Mouse (Mus musculus) ES-E14 (cell line): ENCODE data around the gene Copa. TPM values are rescaled to one million over a fixed set of nuclear protein-coding genes. Genes with fewer than 3 reads are reported as not detected.
A peak's percentile ranks its signal among the peaks of the same experiment; 100 is the strongest.

Experiments
- DNase-seq: peaks from one replicate; pipeline ENCODE4 v3.0.0-alpha.2; 2013; ENCODE audit warnings: low read depth, low spot score
- H3K27ac ChIP-seq: 2 replicates; pipeline ENCODE4 v1.5.1; 2012; ENCODE audit warnings: low read depth, mild to moderate bottlenecking, low read length, moderate library complexity, mixed read lengths; ENCODE audit not compliant: poor library complexity, insufficient read depth, severe bottlenecking
- H3K36me3 ChIP-seq: 2 replicates; pipeline ENCODE4 v1.6.1; 2012; ENCODE audit warnings: mild to moderate bottlenecking, low read length, moderate library complexity, mixed read lengths; ENCODE audit not compliant: control insufficient read depth, poor library complexity, insufficient read depth, severe bottlenecking
- H3K4me1 ChIP-seq, 2 experiments: fragments of 150-350 bp in 1 of 2; sonication (generic) in 1 of 2; 2 replicates each; pipeline ENCODE4 v1.6.1; 2012; ENCODE audit warnings: low read length in 2 of 2, mild to moderate bottlenecking in 1 of 2, mixed read lengths in 1 of 2; ENCODE audit not compliant: control insufficient read depth in 2 of 2, insufficient read depth in 2 of 2, poor library complexity in 1 of 2
- H3K4me3 ChIP-seq, 2 experiments: fragments of 150-350 bp in 1 of 2; sonication (generic) in 1 of 2; 2 replicates each; pipeline ENCODE4 v1.5.1; 2012; ENCODE audit warnings: low read length in 2 of 2, low read depth in 1 of 2, mild to moderate bottlenecking in 1 of 2, mixed read lengths in 1 of 2; ENCODE audit not compliant: insufficient read depth in 1 of 2, poor library complexity in 1 of 2, severe bottlenecking in 1 of 2
- H3K9ac ChIP-seq: 2 replicates; pipeline ENCODE4 v1.6.1; 2012; ENCODE audit warnings: low read depth, mild to moderate bottlenecking, low read length, mixed read lengths; ENCODE audit not compliant: poor library complexity, insufficient read depth, severe bottlenecking
- H3K9me3 ChIP-seq: fragments of 150-350 bp; sonication (generic); 2 replicates; pipeline ENCODE4 v1.6.1; 2012; ENCODE audit warnings: low read depth, mild to moderate bottlenecking, low read length; ENCODE audit not compliant: control insufficient read depth, insufficient read depth
- CHD2 ChIP-seq: IDR thresholded peaks from 2 replicates; pipeline ENCODE4 v1.6.1; 2014; ENCODE audit warnings: mild to moderate bottlenecking, low read depth, low read length, inconsistent platforms
- HCFC1 ChIP-seq: IDR thresholded peaks from 2 replicates; pipeline ENCODE4 v1.6.1; 2012; ENCODE audit warnings: low read length, inconsistent platforms, borderline replicate concordance; ENCODE audit not compliant: insufficient read depth
- MAFK ChIP-seq: IDR thresholded peaks from 2 replicates; pipeline ENCODE4 v1.6.1; 2014; ENCODE audit warnings: mild to moderate bottlenecking, low read depth, low read length, inconsistent platforms; ENCODE audit not compliant: insufficient read depth
- ZC3H11A ChIP-seq: IDR thresholded peaks from 2 replicates; pipeline ENCODE4 v1.6.1; 2012; ENCODE audit warnings: low read depth, mild to moderate bottlenecking, inconsistent platforms, low read length, borderline replicate concordance
- ZNF384 ChIP-seq: IDR thresholded peaks from 2 replicates; pipeline ENCODE4 v1.6.1; 2012; ENCODE audit warnings: low read depth, low read length, inconsistent platforms
- in situ Hi-C, 2 experiments: fragments of 600-800 bp; cut with MboI; formaldehyde crosslinking; loops; one replicate each; pipeline ENCODE4 v1.15.1; 2025; ENCODE audit warnings: low sequenced_read_pairs in 2 of 2, inconsistent platforms in 1 of 2; ENCODE audit not compliant: unreplicated experiment in 2 of 2
- total RNA-seq: library from RNA; depleted of rRNA; stranded (reverse); fragments of 300-350 nt; gene quantifications from 2 replicates; pipeline ENCODE4 v1.2.3, GENCODE M21; 2012

Gene Copa
- total RNA-seq, 1 experiment = 91.5 TPM

DNA sequence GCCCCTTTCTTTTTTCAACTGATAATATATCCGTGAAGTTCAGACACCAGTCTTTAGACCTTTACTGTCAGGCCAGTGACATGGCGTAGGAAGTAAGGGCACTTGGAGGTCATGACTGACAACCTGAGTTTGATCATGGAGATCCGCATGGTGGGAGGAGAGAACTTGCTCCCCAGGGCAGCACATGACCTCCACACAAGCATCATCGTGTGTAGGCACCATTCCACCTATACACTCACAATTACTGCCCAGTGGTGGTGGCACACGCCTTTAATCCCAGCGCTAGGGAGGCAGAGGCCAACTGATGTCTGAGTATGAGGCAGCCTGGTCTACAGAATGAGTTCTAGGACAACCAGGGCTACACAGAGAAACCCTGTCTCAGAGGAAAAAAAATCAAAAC is 42.2 kb downstream of the Copa start:
- TF ChIP-seq MAFK (no peak), HCFC1 (no peak), ZC3H11A (no peak), ZNF384 (no peak), CHD2 (no peak)
- Histone ChIP-seq H3K4me3 (no peak overlapping the region), H3K9ac (no peak overlapping the region), H3K4me1 (peaks cover 3 to 4% of the 10 kb centered on the region in 2 experiments; a peak in 2 of 4 replicates), H3K9me3 (no peaks in the 10 kb centered on the region), H3K36me3 (peaks cover 11% of the 10 kb centered on the region), H3K27ac (no peak overlapping the region)
- in situ Hi-C loops = no loop called here
- no peak for DNase-seq

DNA sequence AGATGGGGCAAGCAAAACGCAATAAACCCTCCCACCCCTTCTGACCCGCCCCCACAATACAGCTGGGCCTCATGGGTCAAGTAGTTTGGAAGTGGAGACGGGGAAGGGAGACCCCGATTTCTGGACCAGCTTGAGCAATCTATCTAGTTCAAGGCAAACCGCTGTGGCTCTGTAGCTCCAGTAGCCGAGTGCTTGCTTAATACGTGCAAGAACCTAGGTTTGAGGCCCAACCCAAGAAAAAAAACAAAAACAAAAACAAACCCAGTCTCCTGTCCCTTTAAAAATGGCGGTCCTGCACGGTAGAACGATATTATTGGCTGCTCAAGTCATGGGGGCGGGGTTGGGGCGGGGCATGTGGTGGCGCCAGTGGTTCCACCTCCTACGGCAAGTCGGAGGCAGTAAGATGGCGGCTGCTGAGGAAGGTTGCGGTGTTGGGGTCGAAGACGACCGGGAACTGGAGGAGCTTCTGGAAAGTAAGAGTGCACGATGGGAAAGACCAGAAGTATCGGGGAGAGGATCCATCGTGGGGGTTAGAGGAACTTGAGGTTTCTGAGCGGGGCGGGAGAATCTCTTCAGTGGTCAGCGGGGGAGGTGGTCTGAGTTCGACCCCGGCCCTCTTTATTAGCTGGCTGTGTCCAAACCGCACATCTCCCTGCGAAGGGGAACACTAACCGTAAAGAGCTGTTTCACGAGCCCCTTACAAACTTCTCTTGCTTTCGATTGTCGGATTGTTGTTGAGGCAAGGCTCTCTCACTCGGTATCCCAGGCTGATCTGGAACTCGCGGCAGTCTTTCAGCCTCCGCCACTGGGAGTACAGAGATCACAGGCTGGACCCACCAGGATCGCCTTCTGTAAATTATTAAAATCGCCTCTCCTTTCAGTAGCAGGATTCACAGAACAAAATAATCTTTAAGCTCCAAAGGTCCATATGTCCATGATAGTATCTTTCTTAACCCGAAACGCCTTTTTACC is 44.3 kb downstream of the Copa start, which contains the start of gene Pex19:
Pex19 (plus strand) TSS at position 380 of the 972 bp plus-strand sequence.
- no peaks in the 10 kb centered on the region for H3K9me3 ChIP-seq
- H3K4me3 ChIP-seq = peak within 1 kb of the TSS; percentile 94 to 100
- TF ChIP-seq HCFC1 = no peak; the same call in 1 of the 2 replicates
- 0 out of 2 replicates have a peak, but pooled peaks have one; percentile 42 for TF ChIP-seq ZNF384
- no peak for TF ChIP-seq ZC3H11A
- TF ChIP-seq CHD2 = peak; percentile 59; the same call in 1 of the 2 replicates
- TF ChIP-seq MAFK = no peak
- H3K9ac ChIP-seq = peak within 1 kb of the TSS; percentile 100
- H3K4me1 ChIP-seq = peaks cover 3 to 4% of the 10 kb centered on the region in 2 experiments; a peak in 2 of 4 replicates
- peaks cover 22% of the 10 kb centered on the region for H3K36me3 ChIP-seq
- peak within 1 kb of the TSS; percentile 73 for H3K27ac ChIP-seq
- DNase-seq = peak; percentile 93
- in situ Hi-C loops = no loop called here

DNA sequence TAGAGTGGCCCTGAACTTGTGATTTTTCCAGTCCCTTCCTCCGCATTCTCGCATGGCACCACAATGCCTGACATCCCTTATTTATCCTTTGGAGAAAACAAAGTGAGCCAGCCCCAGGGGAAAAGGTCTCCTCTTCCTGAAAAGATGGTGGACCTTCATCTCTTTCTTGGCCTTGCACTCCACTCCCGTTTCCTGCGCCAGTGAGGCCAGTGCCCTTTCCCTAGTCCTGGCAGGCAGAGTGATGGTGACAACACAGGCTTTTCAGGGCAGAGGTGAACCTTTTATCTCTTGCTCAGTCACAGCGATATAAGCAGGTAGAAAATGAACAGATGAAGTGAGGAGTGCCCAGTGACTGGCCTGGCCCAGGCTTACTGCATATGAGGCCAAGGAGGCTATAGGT is 45.2 kb downstream of the Copa start:
- Histone ChIP-seq H3K27ac (no peak overlapping the region), H3K4me1 (peaks cover 3 to 4% of the 10 kb centered on the region in 2 experiments; a peak in 2 of 4 replicates), H3K4me3 (peak overlapping the region; percentile 94 to 100), H3K9ac (peak overlapping the region; percentile 100), H3K9me3 (no peaks in the 10 kb centered on the region), H3K36me3 (peaks cover 30% of the 10 kb centered on the region)
- TF ChIP-seq CHD2 (no peak), ZNF384 (no peak), MAFK (no peak), HCFC1 (no peak), ZC3H11A (no peak)
- DNase-seq = no peak
- in situ Hi-C loops = no loop called here

DNA sequence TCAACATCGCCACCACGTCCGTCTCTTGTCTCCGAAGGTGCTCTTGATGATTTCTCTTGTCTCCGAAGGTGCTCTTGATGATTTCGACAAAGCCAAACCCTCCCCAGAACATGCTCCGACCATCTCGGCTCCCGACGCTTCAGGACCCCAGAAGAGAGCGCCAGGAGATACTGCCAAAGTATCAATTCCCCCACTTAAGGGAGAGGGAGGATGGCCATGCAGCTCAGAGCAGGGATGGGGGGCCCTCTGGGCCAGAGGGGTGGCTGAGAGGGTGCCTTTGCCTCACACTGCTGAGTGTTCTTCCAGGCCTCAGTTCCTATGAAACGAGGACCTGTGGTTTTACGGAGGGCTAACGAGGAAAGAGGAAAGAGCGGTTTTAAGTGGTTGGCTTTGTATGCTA is 46.2 kb downstream of the Copa start:
- no peak for DNase-seq
- TF ChIP-seq ZNF384 = no peak
- no peak for TF ChIP-seq HCFC1
- TF ChIP-seq CHD2 = no peak
- no peak for TF ChIP-seq ZC3H11A
- no peak for TF ChIP-seq MAFK
- in situ Hi-C loops = no loop called here
- peaks cover 35% of the 10 kb centered on the region for H3K36me3 ChIP-seq
- H3K9me3 ChIP-seq = no peaks in the 10 kb centered on the region
- H3K4me1 ChIP-seq = peaks cover 3 to 4% of the 10 kb centered on the region in 2 experiments; a peak in 2 of 4 replicates
- H3K9ac ChIP-seq = 0 out of 2 replicates have a peak overlapping the region, but pooled peaks have one; percentile 20
- H3K4me3 ChIP-seq = no peak overlapping the region
- no peak overlapping the region for H3K27ac ChIP-seq
